Mouse (Mus musculus): ENCODE measurements around the gene Nup205.

The Nup205 gene

GRCm38 (mm10) chr6:35243989-35244388 lies 66.8 kb downstream of the Nup205 start:
- no peak for DNase-seq (ENCODE audit: extremely low read depth, low read depth, low spot score)

- DNase-seq (ENCODE audit: extremely low read depth, low read depth, low spot score) = no peak
Measured at GRCm38 (mm10) chr6:35245086-35245485, 67.9 kb downstream of the Nup205 start.

GRCm38 (mm10) chr6:35251807-35252476 lies 74.7 kb downstream of the Nup205 start:
- DNase-seq (ENCODE audit: extremely low read depth, low read depth, low spot score) = no peak

- no peak for DNase-seq (ENCODE audit: extremely low read depth, low read depth, low spot score)
Measured at GRCm38 (mm10) chr6:35252477-35253346, 75.5 kb downstream of the Nup205 start.

GRCm38 (mm10) chr6:35253474-35253873 lies 76.3 kb downstream of the Nup205 start:
- no peak for DNase-seq (ENCODE audit: extremely low read depth, low read depth, low spot score)

- DNase-seq (ENCODE audit: extremely low read depth, low read depth, low spot score) = no peak
Measured at GRCm38 (mm10) chr6:35254136-35254904, 77.1 kb downstream of the Nup205 start.

- DNase-seq (ENCODE audit: extremely low read depth, low read depth, low spot score) = no peak
Measured at GRCm38 (mm10) chr6:35255017-35255416, 77.8 kb downstream of the Nup205 start.

GRCm38 (mm10) chr6:35256691-35257090 lies 79.5 kb downstream of the Nup205 start:
- no peak for DNase-seq (ENCODE audit: extremely low read depth, low read depth, low spot score)

GRCm38 (mm10) chr6:35257626-35258190 lies 80.5 kb downstream of the Nup205 start:
- DNase-seq (ENCODE audit: extremely low read depth, low read depth, low spot score) = no peak

GRCm38 (mm10) chr6:35258922-35259321 lies 81.7 kb downstream of the Nup205 start:
- no peak for DNase-seq (ENCODE audit: extremely low read depth, low read depth, low spot score)

- DNase-seq (ENCODE audit: extremely low read depth, low read depth, low spot score) = no peak
Measured at GRCm38 (mm10) chr6:35259526-35259925, 82.3 kb downstream of the Nup205 start.

- no peak for DNase-seq (ENCODE audit: extremely low read depth, low read depth, low spot score)
Measured at GRCm38 (mm10) chr6:35260531-35260930, 83.3 kb downstream of the Nup205 start.

- DNase-seq (ENCODE audit: extremely low read depth, low read depth, low spot score) = no peak
Measured at GRCm38 (mm10) chr6:35265580-35266278, 88.5 kb downstream of the Nup205 start.

GRCm38 (mm10) chr6:35268711-35269110 lies 91.5 kb downstream of the Nup205 start:
- DNase-seq (ENCODE audit: extremely low read depth, low read depth, low spot score) = no peak

- no peak for DNase-seq (ENCODE audit: extremely low read depth, low read depth, low spot score)
Measured at GRCm38 (mm10) chr6:35269643-35270042, 92.4 kb downstream of the Nup205 start.

- no peak for DNase-seq (ENCODE audit: extremely low read depth, low read depth, low spot score)
Measured at GRCm38 (mm10) chr6:35271094-35271855, 94.1 kb downstream of the Nup205 start.

GRCm38 (mm10) chr6:35271868-35272765 lies 94.9 kb downstream of the Nup205 start:
- DNase-seq (ENCODE audit: extremely low read depth, low read depth, low spot score) = no peak

- DNase-seq (ENCODE audit: extremely low read depth, low read depth, low spot score) = no peak
Measured at GRCm38 (mm10) chr6:35273391-35274082, 96.3 kb downstream of the Nup205 start.

All from fat pad, adult 2 months (tissue).